Mouse (Mus musculus): ENCODE measurements at regions not wholly inside any gene's neighbourhood (a gene's known extent, or its start where the extent isn't known, plus 50 kb on each side); places are given as distances from the start of the nearest gene placed in this dataset.

- TF ChIP-seq CTCF (IDR thresholded peaks at IDR 0.05; ENCODE audit: low read depth, low read length) (no peak), POLR2A (IDR thresholded peaks at IDR 0.05; ENCODE audit: insufficient read depth, low read length) (no peak)
Measured at GRCm38 (mm10) chr8:49533412-49534351, 689.9 kb upstream of the Tenm3 start.
